Mouse (Mus musculus): ENCODE data around the gene Atp5s. TPM values are rescaled to one million over a fixed set of nuclear protein-coding genes. Genes with fewer than 3 reads are reported as not detected.

The Atp5s gene
- polyA plus RNA-seq, 1 experiment from 2014 or later = 21.2 TPM

- no peaks in the 10 kb centered on the region for H3K9me3 ChIP-seq
- H3K4me1 ChIP-seq (replicated peaks) = peaks cover 17% of the 10 kb centered on the region
- H3K4me3 ChIP-seq = no peak overlapping the region
- no peak for DNase-seq (ENCODE audit: low spot score)
- 58% methylated on average over 9 of the region's 9 CpGs for WGBS
- peak overlapping the region; percentile 43; the same call in 1 of the 2 replicates for H3K27ac ChIP-seq
- no peaks in the 10 kb centered on the region for H3K27me3 ChIP-seq (ENCODE audit: insufficient read depth, poor library complexity, severe bottlenecking)
- H3K36me3 ChIP-seq = no peaks in the 10 kb centered on the region
Measured at GRCm38 (mm10) chr12:69767476-69768258, 42.9 kb downstream of the Atp5s start.

- Histone ChIP-seq H3K27ac (no peak overlapping the region), H3K4me1 (replicated peaks) (peaks cover 17% of the 10 kb centered on the region), H3K36me3 (no peaks in the 10 kb centered on the region), H3K4me3 (no peak overlapping the region), H3K27me3 (ENCODE audit: insufficient read depth, poor library complexity, severe bottlenecking) (no peaks in the 10 kb centered on the region), H3K9me3 (no peaks in the 10 kb centered on the region)
- DNase-seq (ENCODE audit: low spot score) = no peak
- WGBS = 91% methylated on average over 2 of the region's 2 CpGs
Measured at GRCm38 (mm10) chr12:69768841-69769240, 44.1 kb downstream of the Atp5s start.

- WGBS = 75% methylated on average over 11 of the region's 11 CpGs
- Histone ChIP-seq H3K9me3 (no peaks in the 10 kb centered on the region), H3K27ac (no peak overlapping the region), H3K4me3 (no peak overlapping the region), H3K4me1 (replicated peaks) (no peaks in the 10 kb centered on the region), H3K36me3 (no peaks in the 10 kb centered on the region), H3K27me3 (ENCODE audit: insufficient read depth, poor library complexity, severe bottlenecking) (no peaks in the 10 kb centered on the region)
- no peak for DNase-seq (ENCODE audit: low spot score)
Measured at GRCm38 (mm10) chr12:69776607-69777340, 52.0 kb downstream of the Atp5s start.

GRCm38 (mm10) chr12:69777341-69777730, 52.6 kb downstream of the Atp5s start:
- no peak overlapping the region for H3K4me3 ChIP-seq
- no peaks in the 10 kb centered on the region for H3K27me3 ChIP-seq (ENCODE audit: insufficient read depth, poor library complexity, severe bottlenecking)
- DNase-seq (ENCODE audit: low spot score) = no peak
- no peaks in the 10 kb centered on the region for H3K4me1 ChIP-seq (replicated peaks)
- H3K27ac ChIP-seq = no peak overlapping the region
- H3K36me3 ChIP-seq = no peaks in the 10 kb centered on the region
- 87% methylated on average over 6 of the region's 6 CpGs for WGBS
- no peaks in the 10 kb centered on the region for H3K9me3 ChIP-seq

- Histone ChIP-seq H3K27ac (no peak overlapping the region), H3K36me3 (no peaks in the 10 kb centered on the region), H3K4me1 (replicated peaks) (no peaks in the 10 kb centered on the region), H3K4me3 (no peak overlapping the region), H3K27me3 (ENCODE audit: insufficient read depth, poor library complexity, severe bottlenecking) (no peaks in the 10 kb centered on the region), H3K9me3 (no peaks in the 10 kb centered on the region)
- 88% methylated on average over 2 of the region's 2 CpGs for WGBS
- DNase-seq (ENCODE audit: low spot score) = no peak
Measured at GRCm38 (mm10) chr12:69777957-69778356, 53.2 kb downstream of the Atp5s start.

DNA sequence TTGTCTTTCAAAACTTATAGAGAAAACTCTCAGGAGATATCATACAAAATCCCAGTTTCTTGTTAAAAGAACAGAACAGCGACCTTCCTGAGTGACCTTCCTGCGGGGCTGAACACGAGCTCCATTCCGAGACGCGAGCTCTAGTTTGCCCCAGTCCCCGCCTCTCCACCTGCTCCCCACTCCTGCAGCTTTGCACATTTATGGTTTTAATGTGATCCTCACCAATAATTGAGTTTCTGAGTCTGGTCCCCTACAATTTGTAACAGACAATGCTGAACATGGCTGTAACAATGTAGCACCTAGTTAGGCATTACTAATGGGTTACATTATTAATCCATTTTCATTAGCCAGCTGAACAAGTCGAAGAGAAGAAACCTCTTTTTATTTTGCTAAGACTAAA, 56.7 kb downstream of the Atp5s start:
- Histone ChIP-seq H3K27me3 (ENCODE audit: insufficient read depth, poor library complexity, severe bottlenecking) (no peaks in the 10 kb centered on the region), H3K4me3 (no peak overlapping the region), H3K9me3 (no peaks in the 10 kb centered on the region), H3K36me3 (no peaks in the 10 kb centered on the region), H3K4me1 (replicated peaks) (peaks cover 5% of the 10 kb centered on the region; the same call in 1 of the 2 replicates), H3K27ac (no peak overlapping the region)
- WGBS = 78% methylated on average over 8 of the region's 8 CpGs
- DNase-seq (ENCODE audit: low spot score) = no peak

DNA sequence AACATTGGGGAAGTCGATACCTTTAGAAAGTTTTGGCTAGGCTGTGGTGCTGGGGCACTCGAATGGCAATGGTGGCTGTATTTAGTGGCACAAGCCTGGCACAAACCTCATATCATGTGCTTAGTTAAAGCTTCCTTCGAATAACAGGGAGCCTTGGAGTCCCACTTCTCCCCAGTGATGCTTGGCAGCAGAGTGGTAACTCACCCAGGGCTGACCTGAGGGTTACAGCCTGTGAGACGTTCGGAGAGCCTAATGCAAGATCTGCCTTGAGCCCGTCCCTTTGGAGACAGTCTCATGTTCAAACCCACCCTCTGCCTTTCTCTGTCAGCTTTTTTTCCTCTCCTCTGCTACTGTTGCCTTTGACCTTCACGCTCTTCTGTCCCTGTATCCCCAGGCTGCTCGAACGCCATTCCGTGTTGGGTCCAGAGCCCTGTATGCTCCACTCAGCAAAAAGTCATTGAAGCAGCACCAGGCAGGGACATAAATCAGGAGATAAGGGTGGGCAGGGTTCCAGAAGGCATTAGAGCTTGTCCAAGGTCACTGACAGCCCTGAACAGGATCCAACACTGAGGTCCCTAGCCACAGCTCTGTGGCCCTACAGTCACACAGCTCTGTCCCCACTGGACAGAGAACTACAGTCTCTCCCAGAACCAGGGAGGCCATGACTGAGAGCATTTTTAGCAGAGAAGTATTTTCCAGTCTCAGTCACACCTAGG, 57.3 kb downstream of the Atp5s start:
- H3K4me1 ChIP-seq (replicated peaks) = peaks cover 5% of the 10 kb centered on the region; the same call in 1 of the 2 replicates
- no peak overlapping the region for H3K4me3 ChIP-seq
- H3K9me3 ChIP-seq = no peaks in the 10 kb centered on the region
- no peaks in the 10 kb centered on the region for H3K36me3 ChIP-seq
- no peaks in the 10 kb centered on the region for H3K27me3 ChIP-seq (ENCODE audit: insufficient read depth, poor library complexity, severe bottlenecking)
- no peak overlapping the region for H3K27ac ChIP-seq
- WGBS = 88% methylated on average over 10 of the region's 10 CpGs
- no peak for DNase-seq (ENCODE audit: low spot score)

- H3K4me3 ChIP-seq = no peak overlapping the region
- DNase-seq (ENCODE audit: low spot score) = no peak
- H3K4me1 ChIP-seq (replicated peaks) = peaks cover 5% of the 10 kb centered on the region; the same call in 1 of the 2 replicates
- H3K27me3 ChIP-seq (ENCODE audit: insufficient read depth, poor library complexity, severe bottlenecking) = peaks cover 7% of the 10 kb centered on the region
- 49% methylated on average over 6 of the region's 6 CpGs for whole genome bisulfite sequencing
- H3K27ac ChIP-seq = 0 out of 2 replicates have a peak overlapping the region, but pooled peaks have one; percentile 35
- H3K36me3 ChIP-seq = no peaks in the 10 kb centered on the region
- H3K9me3 ChIP-seq = no peaks in the 10 kb centered on the region
Measured at GRCm38 (mm10) chr12:69783247-69784025, 58.7 kb downstream of the Atp5s start.

DNA sequence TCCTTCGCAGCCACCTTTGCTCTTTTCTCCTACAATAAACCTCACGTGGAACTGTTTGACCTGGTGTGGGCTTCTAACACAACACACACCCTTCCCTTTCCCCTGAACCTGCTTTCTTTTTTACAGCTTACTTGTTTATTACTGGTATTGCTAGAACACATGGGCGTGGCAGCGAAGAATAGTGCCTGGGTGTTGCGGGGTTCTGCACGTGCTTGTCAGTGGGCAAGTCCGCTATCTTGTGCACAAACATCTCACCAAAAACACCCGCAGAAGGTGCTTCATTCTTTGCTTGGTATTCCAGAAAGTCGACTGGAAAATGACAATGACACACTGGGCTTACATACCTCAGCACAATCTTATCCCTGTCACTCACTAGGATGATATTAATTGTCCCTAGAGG, 60.7 kb downstream of the Atp5s start:
- WGBS = 91% methylated on average over 9 of the region's 9 CpGs
- H3K4me1 ChIP-seq (replicated peaks) = peaks cover 11% of the 10 kb centered on the region
- H3K9me3 ChIP-seq = no peaks in the 10 kb centered on the region
- no peaks in the 10 kb centered on the region for H3K36me3 ChIP-seq
- no peak for DNase-seq (ENCODE audit: low spot score)
- H3K4me3 ChIP-seq = no peak overlapping the region
- H3K27ac ChIP-seq = no peak overlapping the region
- peaks cover 28% of the 10 kb centered on the region for H3K27me3 ChIP-seq (ENCODE audit: insufficient read depth, poor library complexity, severe bottlenecking)

DNA sequence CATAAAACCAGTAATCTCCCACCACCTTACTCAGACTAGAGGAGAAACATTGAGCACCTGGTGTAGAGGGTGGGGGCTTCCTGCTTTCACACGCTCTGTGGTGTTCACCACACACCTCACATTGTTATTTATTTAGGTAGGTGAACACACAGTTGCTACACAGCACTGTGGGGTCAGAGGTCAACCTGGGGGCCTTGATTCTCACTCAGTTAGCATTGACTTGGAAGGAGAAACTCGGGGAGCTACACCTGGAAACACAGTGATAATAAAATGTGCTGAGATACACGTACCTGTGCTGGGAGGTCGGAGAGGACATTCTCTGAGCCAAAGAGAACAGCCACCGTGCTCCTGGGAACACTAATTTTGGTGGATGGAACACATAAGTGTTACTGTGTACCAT, 63.6 kb downstream of the Atp5s start:
- Histone ChIP-seq H3K36me3 (no peaks in the 10 kb centered on the region), H3K27ac (no peak overlapping the region), H3K9me3 (no peaks in the 10 kb centered on the region), H3K4me1 (replicated peaks) (peaks cover 21% of the 10 kb centered on the region), H3K4me3 (no peak overlapping the region), H3K27me3 (ENCODE audit: insufficient read depth, poor library complexity, severe bottlenecking) (peaks cover 46% of the 10 kb centered on the region)
- DNase-seq (ENCODE audit: low spot score) = no peak
- 87% methylated on average over 5 of the region's 5 CpGs for WGBS

DNA sequence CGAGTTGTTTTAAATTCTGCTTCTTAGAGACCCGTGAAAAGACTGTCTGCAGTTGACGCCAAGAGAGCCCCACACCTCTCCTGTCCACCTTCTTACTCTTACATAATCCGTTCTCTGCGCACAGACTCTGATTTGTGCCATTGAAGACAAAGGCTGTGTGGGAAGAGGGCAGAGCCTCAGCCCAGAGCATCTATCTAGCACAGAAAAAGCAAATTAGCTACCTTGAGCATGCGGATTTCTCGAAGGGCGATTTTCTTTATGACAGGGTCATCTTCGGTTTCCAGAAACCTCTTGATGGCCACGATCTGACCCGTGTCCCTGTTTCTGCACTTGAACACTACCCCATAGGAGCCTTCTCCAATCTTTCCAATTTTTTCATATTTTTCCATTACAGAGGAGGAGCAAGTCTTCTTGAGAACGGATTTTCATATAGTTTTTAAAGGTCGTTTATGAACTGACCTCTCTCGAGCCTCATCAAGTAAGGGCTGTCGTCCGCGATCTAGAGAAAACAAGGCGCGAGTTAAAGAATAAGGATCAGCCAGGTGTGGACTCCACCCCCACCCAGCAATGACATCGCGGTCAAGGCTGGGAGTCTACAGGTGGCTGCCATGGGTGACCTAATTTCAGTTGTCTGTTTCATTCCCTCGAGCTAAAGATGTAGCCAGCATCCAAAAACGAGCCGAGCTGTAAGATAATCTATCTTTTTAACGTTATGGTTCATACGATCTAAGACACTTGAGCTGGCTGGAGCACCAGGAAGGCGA, 65.2 kb downstream of the Atp5s start:
- H3K27me3 ChIP-seq (ENCODE audit: insufficient read depth, poor library complexity, severe bottlenecking) = peaks cover 46% of the 10 kb centered on the region
- H3K4me3 ChIP-seq = peak overlapping the region; percentile 68
- DNase-seq (ENCODE audit: low spot score) = no peak
- peaks cover 17% of the 10 kb centered on the region for H3K4me1 ChIP-seq (replicated peaks)
- no peaks in the 10 kb centered on the region for H3K9me3 ChIP-seq
- peak overlapping the region; percentile 80 for H3K27ac ChIP-seq
- H3K36me3 ChIP-seq = no peaks in the 10 kb centered on the region
- WGBS = 32% methylated on average over 27 of the region's 27 CpGs

Data from hindbrain, embryonic 10.5 days (tissue).